ENCODE assay signal across 9 mouse cellular contexts in the genomic region with DNA sequence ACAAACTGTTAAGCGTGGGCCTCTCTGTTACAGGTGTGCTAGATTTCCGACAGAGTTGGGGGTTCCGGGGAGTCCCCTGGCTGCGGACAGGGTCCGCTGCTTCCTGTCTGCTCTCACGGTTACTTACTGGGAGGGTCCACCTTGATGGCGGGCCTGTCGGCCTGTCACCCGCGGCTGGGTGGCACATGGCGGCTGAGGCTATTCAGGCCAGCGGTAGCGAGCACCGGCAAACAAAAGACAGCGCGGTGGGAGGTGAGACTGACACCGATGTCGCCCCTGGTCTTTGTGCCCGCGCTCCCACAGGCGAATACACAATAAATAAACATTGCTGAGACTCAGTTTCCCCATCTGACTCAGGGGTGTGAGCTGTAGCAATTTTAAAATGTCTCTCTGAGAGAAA. TPM values are rescaled to one million over a fixed set of nuclear protein-coding genes. Genes with fewer than 3 reads are reported as not detected.
A peak's percentile ranks its signal among the peaks of the same experiment; 100 is the strongest.
DNase-seq lines count a peak whose midpoint lies in the region; ATAC-seq and TF ChIP-seq lines count a peak whose summit lies in the region.
"Had no signal": no experiment of that assay in that cellular context is flagged by ENCODE, and none has a peak within 500 bp of the region (broad histone marks: within the 10 kb centered on the region; RNA-seq: fewer than 3 reads in every experiment).

No protein-coding gene starts in this region.

- no peak overlapping the region for H3K27ac ChIP-seq in heart, adult 2 months
- peak overlapping the region; percentile 83 for H3K27ac ChIP-seq in hindbrain, embryonic 13.5 days
- H3K27ac ChIP-seq in midbrain, embryonic 13.5 days, result peak overlapping the region; percentile 96

- peak overlapping the region; percentile 64 for H3K4me2 ChIP-seq in hindbrain, embryonic 13.5 days
- H3K4me2 ChIP-seq in midbrain, embryonic 13.5 days (replicated peaks), result peak overlapping the region; percentile 67

- no peak for DNase-seq in heart, adult 2 months
- no peak for DNase-seq in heart, postnatal 36 days
- DNase-seq in ZHBTc4 (ENCODE audit: low read depth, low spot score), result peak; percentile 29
- DNase-seq in adrenal gland, postnatal 14 days, result no peak
- no peak for DNase-seq in thymus, postnatal 14 days
- DNase-seq in B cell, adult 2 months, result no peak
- DNase-seq: right cerebral cortex, postnatal 25 days had no signal

- H3K4me1 ChIP-seq in heart, adult 2 months (ENCODE audit: control insufficient read depth, insufficient read depth, low read length), result no peaks in the 10 kb centered on the region
- peaks cover 31% of the 10 kb centered on the region for H3K4me1 ChIP-seq in hindbrain, embryonic 13.5 days (replicated peaks)
- peaks cover 74% of the 10 kb centered on the region for H3K4me1 ChIP-seq in midbrain, embryonic 13.5 days (replicated peaks)

- no peaks in the 10 kb centered on the region for H3K79me2 ChIP-seq in heart, adult 2 months (replicated peaks; ENCODE audit: control insufficient read depth, insufficient read depth, low read length)

- H3K4me3 ChIP-seq in heart, adult 2 months, result peak overlapping the region; percentile 44
- H3K4me3 ChIP-seq in hindbrain, embryonic 13.5 days, result peak overlapping the region; percentile 39
- peak overlapping the region; percentile 40 for H3K4me3 ChIP-seq in midbrain, embryonic 13.5 days (replicated peaks)

- intact Hi-C loops in heart, adult 2 months (cut with DNase I), result no loop called here
- intact Hi-C loops in heart, postnatal 36 days (cut with DNase I), result no loop called here

- H3K36me3 ChIP-seq in heart, adult 2 months (ENCODE audit: control insufficient read depth, insufficient read depth, low read length), result no peaks in the 10 kb centered on the region
- peaks cover 28% of the 10 kb centered on the region for H3K36me3 ChIP-seq in hindbrain, embryonic 13.5 days
- peaks cover 28% of the 10 kb centered on the region for H3K36me3 ChIP-seq in midbrain, embryonic 13.5 days

- H3K27me3 ChIP-seq in heart, adult 2 months (ENCODE audit: control insufficient read depth, insufficient read depth, low read length), result 0 out of 2 replicates have a peak, but pooled peaks cover 1% of the 10 kb centered on the region
- H3K27me3 ChIP-seq in hindbrain, embryonic 13.5 days, result peaks cover 27% of the 10 kb centered on the region; the same call in 1 of the 2 replicates
- H3K27me3 ChIP-seq in midbrain, embryonic 13.5 days, result peaks cover 9% of the 10 kb centered on the region; the same call in 1 of the 2 replicates

- TF ChIP-seq EP300 in heart, adult 2 months (IDR thresholded peaks at IDR 0.05; ENCODE audit: insufficient read depth, low read depth, low read length), result no peak

- H3K9me3 ChIP-seq in hindbrain, embryonic 13.5 days, result no peaks in the 10 kb centered on the region
- no peaks in the 10 kb centered on the region for H3K9me3 ChIP-seq in midbrain, embryonic 13.5 days

- no peak for ATAC-seq in hindbrain, embryonic 13.5 days (ENCODE audit: low FRiP score)
- peak; percentile 9; the same call in 1 of the 2 replicates for ATAC-seq in midbrain, embryonic 13.5 days

- no peak for TF ChIP-seq CTCF in heart, adult 2 months (IDR thresholded peaks at IDR 0.05)

- no peak for TF ChIP-seq POLR2A in heart, adult 2 months (IDR thresholded peaks at IDR 0.05; ENCODE audit: insufficient read depth, low read depth, low read length)

- 12% methylated on average over 21 of the region's 21 CpGs for WGBS in heart, adult 2 months
- WGBS in hindbrain, embryonic 13.5 days, result 5% methylated on average over 21 of the region's 21 CpGs
- WGBS in midbrain, embryonic 13.5 days, result under 1% methylated on average over 21 of the region's 21 CpGs

- no peak overlapping the region for H3K9ac ChIP-seq in heart, adult 2 months (ENCODE audit: low read depth, low read length)
- peak overlapping the region; percentile 72 for H3K9ac ChIP-seq in hindbrain, embryonic 13.5 days
- H3K9ac ChIP-seq in midbrain, embryonic 13.5 days (replicated peaks), result peak overlapping the region; percentile 79

RNA-seq across cellular contexts. Expression of a gene that starts 10.7 kb away (rescaled TPM):
- total RNA-seq in heart, adult 2 months (2021), result 1 to 10 TPM in 1 of 2 experiments, under 1 TPM in 1; 0.86 to 1.1 TPM
- polyA plus RNA-seq in heart, adult 2 months (2012; rRNA removed), result 1.2 and 1.7 TPM in 2 replicates
- total RNA-seq in heart, postnatal 36 days (2021), result 1 to 10 TPM in 1 of 2 experiments, under 1 TPM in 1; 0.75 to 1.1 TPM
- polyA plus RNA-seq in hindbrain, embryonic 13.5 days (2015; fragmentation: Nextera tagmentation; extraction: Ambion mirVana), result 18.8 and 21.4 TPM in 2 replicates
- 34.5 and 41.3 TPM in 2 replicates for polyA plus RNA-seq in midbrain, embryonic 13.5 days (2015; fragmentation: Nextera tagmentation; extraction: Ambion mirVana)
- total RNA-seq in adrenal gland, postnatal 14 days (2021), result 3.1 and 3.9 TPM in 2 replicates

RNA-seq across cellular contexts. Expression of a gene that starts 17.3 kb away (rescaled TPM):
- 1 to 10 TPM; 5.9 to 6.0 TPM for total RNA-seq in heart, adult 2 months (2021)
- polyA plus RNA-seq in heart, adult 2 months (2012; rRNA removed), result 5.6 and 6.3 TPM in 2 replicates
- 1 to 10 TPM; 4.4 to 4.6 TPM for total RNA-seq in heart, postnatal 36 days (2021)
- polyA plus RNA-seq in hindbrain, embryonic 13.5 days (2015; fragmentation: Nextera tagmentation; extraction: Ambion mirVana), result 11.9 and 14.1 TPM in 2 replicates
- polyA plus RNA-seq in midbrain, embryonic 13.5 days (2015; fragmentation: Nextera tagmentation; extraction: Ambion mirVana), result 11.9 and 14.5 TPM in 2 replicates
- 8.6 and 9.5 TPM in 2 replicates for total RNA-seq in adrenal gland, postnatal 14 days (2021)

RNA-seq across cellular contexts. Expression of a gene that starts 24.2 kb away (rescaled TPM):
- total RNA-seq in heart, adult 2 months (2021), result 10 to 100 TPM; 34.2 to 43.2 TPM
- polyA plus RNA-seq in heart, adult 2 months (2012; rRNA removed), result 62.5 and 85.8 TPM in 2 replicates
- 10 to 100 TPM; 48.2 to 67.0 TPM for total RNA-seq in heart, postnatal 36 days (2021)
- 364 and 409 TPM in 2 replicates for polyA plus RNA-seq in hindbrain, embryonic 13.5 days (2015; fragmentation: Nextera tagmentation; extraction: Ambion mirVana)
- 354 and 412 TPM in 2 replicates for polyA plus RNA-seq in midbrain, embryonic 13.5 days (2015; fragmentation: Nextera tagmentation; extraction: Ambion mirVana)
- 67.6 and 106 TPM in 2 replicates for total RNA-seq in adrenal gland, postnatal 14 days (2021)

RNA-seq across cellular contexts. Expression of a gene that starts 36.2 kb away (rescaled TPM):
- 10 to 100 TPM; 11.1 to 11.8 TPM for total RNA-seq in heart, adult 2 months (2021)
- 18.0 and 19.4 TPM in 2 replicates for polyA plus RNA-seq in heart, adult 2 months (2012; rRNA removed)
- total RNA-seq in heart, postnatal 36 days (2021), result 10 to 100 TPM; 13.1 to 15.3 TPM
- 47.3 and 49.9 TPM in 2 replicates for polyA plus RNA-seq in hindbrain, embryonic 13.5 days (2015; fragmentation: Nextera tagmentation; extraction: Ambion mirVana)
- 91.4 and 98.4 TPM in 2 replicates for polyA plus RNA-seq in midbrain, embryonic 13.5 days (2015; fragmentation: Nextera tagmentation; extraction: Ambion mirVana)
- 23.8 and 29.9 TPM in 2 replicates for total RNA-seq in adrenal gland, postnatal 14 days (2021)

RNA-seq across cellular contexts. Expression of a gene that starts 41.9 kb away (rescaled TPM):
- 100 to 1,000 TPM in 1 of 2 experiments, 10 to 100 TPM in 1; 96.2 to 102 TPM for total RNA-seq in heart, adult 2 months (2021)
- 50.1 and 74.5 TPM in 2 replicates for polyA plus RNA-seq in heart, adult 2 months (2012; rRNA removed)
- total RNA-seq in heart, postnatal 36 days (2021), result 100 to 1,000 TPM in 1 of 2 experiments, 10 to 100 TPM in 1; 99.9 to 117 TPM
- 32.4 and 34.7 TPM in 2 replicates for polyA plus RNA-seq in hindbrain, embryonic 13.5 days (2015; fragmentation: Nextera tagmentation; extraction: Ambion mirVana)
- 35.9 and 40.6 TPM in 2 replicates for polyA plus RNA-seq in midbrain, embryonic 13.5 days (2015; fragmentation: Nextera tagmentation; extraction: Ambion mirVana)
- 114 and 140 TPM in 2 replicates for total RNA-seq in adrenal gland, postnatal 14 days (2021)
